8 mouse cellular contexts compared by ENCODE assay signal in genomic region chr5:125392977-125393621, GRCm38 (mm10). TPM values are rescaled to one million over a fixed set of nuclear protein-coding genes. Genes with fewer than 3 reads are reported as not detected.
A peak's percentile ranks its signal among the peaks of the same experiment; 100 is the strongest.
DNase-seq lines count a peak whose midpoint lies in the region; ATAC-seq lines count a peak whose summit lies in the region.

No protein-coding gene starts in this region.

- ATAC-seq in megakaryocyte progenitor cell, adult 5-6 weeks (replicated peaks; ENCODE audit: poor library complexity), result peak; percentile 61

- peak; percentile 99 for DNase-seq in adipocyte (ENCODE audit: low spot score)
- DNase-seq in embryo, embryonic 10 days (ENCODE audit: low spot score), result peak; percentile 97
- DNase-seq in gastrocnemius, postnatal 10 days, result peak; percentile 92
- DNase-seq in induced T-regulatory cell, adult 2 months (ENCODE audit: low read depth), result peak; percentile 97
- peak; percentile 95 to 97 for DNase-seq in left cerebral cortex, adult 9 months (ENCODE audit: low spot score in 2 of 2)
- DNase-seq in right cerebral cortex, postnatal 14 days, result peak; percentile 96
- DNase-seq in urinary bladder, postnatal 36 days (ENCODE audit: low spot score in 2 of 2), result peak; percentile 97 to 98

RNA-seq across cellular contexts. Expression of gene Ubc, which starts 3.1 kb away (rescaled TPM):
- total RNA-seq in gastrocnemius, postnatal 10 days (2021), result 100 to 1,000 TPM; 703 to 712 TPM
- 172 and 201 TPM in 2 replicates for total RNA-seq in megakaryocyte progenitor cell, adult 5-6 weeks (2015)
- total RNA-seq in megakaryocyte progenitor cell, adult 5-6 weeks (2017), result 204 and 293 TPM in 2 replicates

RNA-seq across cellular contexts. Expression of gene Gm10382, which starts 4.0 kb away (rescaled TPM):
- under 1 TPM; 0.19 to 0.36 TPM for total RNA-seq in gastrocnemius, postnatal 10 days (2021)
- not detected in 2 replicates for total RNA-seq in megakaryocyte progenitor cell, adult 5-6 weeks (2015)
- total RNA-seq in megakaryocyte progenitor cell, adult 5-6 weeks (2017), result 0.91 and 1.3 TPM in 2 replicates

RNA-seq across cellular contexts. Expression of gene Dhx37, which starts 40.8 kb away (rescaled TPM):
- total RNA-seq in gastrocnemius, postnatal 10 days (2021), result 1 to 10 TPM; 3.7 to 4.6 TPM
- 18.9 and 20.0 TPM in 2 replicates for total RNA-seq in megakaryocyte progenitor cell, adult 5-6 weeks (2015)
- total RNA-seq in megakaryocyte progenitor cell, adult 5-6 weeks (2017), result 47.9 and 56.5 TPM in 2 replicates

RNA-seq across cellular contexts. Expression of gene Bri3bp, which starts 48.3 kb away (rescaled TPM):
- 1 to 10 TPM; 7.6 to 8.0 TPM for total RNA-seq in gastrocnemius, postnatal 10 days (2021)
- total RNA-seq in megakaryocyte progenitor cell, adult 5-6 weeks (2015), result 53.2 and 60.7 TPM in 2 replicates
- total RNA-seq in megakaryocyte progenitor cell, adult 5-6 weeks (2017), result 27.7 and 31.0 TPM in 2 replicates

RNA-seq across cellular contexts. Expression of gene Scarb1, which starts 52.2 kb away (rescaled TPM):
- 10 to 100 TPM; 49.8 to 58.0 TPM for total RNA-seq in gastrocnemius, postnatal 10 days (2021)
- total RNA-seq in megakaryocyte progenitor cell, adult 5-6 weeks (2015), result 58.9 and 60.4 TPM in 2 replicates
- total RNA-seq in megakaryocyte progenitor cell, adult 5-6 weeks (2017), result 52.3 and 59.6 TPM in 2 replicates

Comparison
In these comparisons a context has a peak if more than half of its experiments do, and no peak if none do; other contexts are left out.
1. Peak in every context shown above with its lines: DNase-seq and ATAC-seq.